In genomic region chr10:67048871-67049615, GRCm38 (mm10) we compare ENCODE assay signal across 18 mouse cellular contexts. TPM values are rescaled to one million over a fixed set of nuclear protein-coding genes. Genes with fewer than 3 reads are reported as not detected.
DNase-seq lines count a peak whose midpoint lies in the region; ATAC-seq and TF ChIP-seq lines count a peak whose summit lies in the region.
"Had no signal": no experiment of that assay in that cellular context is flagged by ENCODE, and none has a peak within 500 bp of the region (broad histone marks: within the 10 kb centered on the region; RNA-seq: fewer than 3 reads in every experiment).

No protein-coding gene starts in this region.

- H3K27ac ChIP-seq in bone marrow, adult 2 months (ENCODE audit: control insufficient read depth, insufficient read depth, low read depth, low read length, poor library complexity), result peak overlapping the region; percentile 36; the same call in 1 of the 2 replicates
- H3K27ac ChIP-seq in kidney, embryonic 15.5 days, result no peak overlapping the region
- no peak overlapping the region for H3K27ac ChIP-seq in hindbrain, embryonic 10.5 days
- H3K27ac ChIP-seq: forebrain, embryonic 10.5 days; intestine, embryonic 15.5 days had no signal

- H3K4me3 ChIP-seq in bone marrow, adult 2 months (replicated peaks; ENCODE audit: control insufficient read depth, low read depth, low read length), result no peak overlapping the region
- no peak overlapping the region for H3K4me3 ChIP-seq in kidney, embryonic 15.5 days (replicated peaks)
- H3K4me3 ChIP-seq in hindbrain, embryonic 10.5 days, result no peak overlapping the region
- H3K4me3 ChIP-seq: embryonic facial prominence, embryonic 13.5 days; forebrain, embryonic 10.5 days; intestine, embryonic 15.5 days; limb, embryonic 13.5 days; myocyte had no signal

- H3K9me3 ChIP-seq in kidney, embryonic 15.5 days (replicated peaks), result no peaks in the 10 kb centered on the region
- H3K9me3 ChIP-seq in hindbrain, embryonic 10.5 days, result no peaks in the 10 kb centered on the region
- H3K9me3 ChIP-seq: embryonic facial prominence, embryonic 13.5 days; forebrain, embryonic 10.5 days; intestine, embryonic 15.5 days had no signal

- DNase-seq in 416B (ENCODE audit: low read depth), result peak; percentile 83
- DNase-seq in CD4-positive, CD25-positive, alpha-beta regulatory T cell, adult 2 months (ENCODE audit: low read depth, low spot score), result peak; percentile 42
- DNase-seq in adrenal gland, postnatal 4 days (ENCODE audit: low spot score in 2 of 2), result no peak
- DNase-seq in hindbrain, embryonic 10.5 days (ENCODE audit: low spot score), result no peak
- DNase-seq: adrenal gland, adult 8-10 months; cerebellum, postnatal 14 days; kidney, postnatal 14 days; lung, embryonic 14.5 days; right cerebral cortex, postnatal 4 days had no signal

- no peaks in the 10 kb centered on the region for H3K27me3 ChIP-seq in kidney, embryonic 15.5 days
- no peaks in the 10 kb centered on the region for H3K27me3 ChIP-seq in hindbrain, embryonic 10.5 days (ENCODE audit: insufficient read depth, poor library complexity, severe bottlenecking)
- H3K27me3 ChIP-seq: embryonic facial prominence, embryonic 13.5 days; intestine, embryonic 15.5 days; limb, embryonic 13.5 days had no signal

- TF ChIP-seq CTCF in bone marrow, adult 2 months (IDR thresholded peaks at IDR 0.05; ENCODE audit: control insufficient read depth, insufficient read depth, low read length), result no peak

- ATAC-seq in megakaryocyte progenitor cell, adult 5-6 weeks (replicated peaks; ENCODE audit: poor library complexity), result peak; percentile 79
- no peak for ATAC-seq in kidney, embryonic 15.5 days (replicated peaks; ENCODE audit: low FRiP score)
- ATAC-seq: intestine, embryonic 15.5 days had no signal

- H3K9ac ChIP-seq in kidney, embryonic 15.5 days, result no peak overlapping the region
- H3K9ac ChIP-seq: embryonic facial prominence, embryonic 13.5 days; intestine, embryonic 15.5 days; limb, embryonic 13.5 days; lung, embryonic 14.5 days had no signal

- TF ChIP-seq POLR2A in bone marrow, adult 2 months (IDR thresholded peaks at IDR 0.05; ENCODE audit: borderline replicate concordance, control insufficient read depth, low read depth, low read length), result no peak

- no peak overlapping the region for H3K4me2 ChIP-seq in kidney, embryonic 15.5 days
- H3K4me2 ChIP-seq: embryonic facial prominence, embryonic 13.5 days; intestine, embryonic 15.5 days; limb, embryonic 13.5 days; lung, embryonic 14.5 days; midbrain, embryonic 11.5 days had no signal

- H3K36me3 ChIP-seq in kidney, embryonic 15.5 days, result no peaks in the 10 kb centered on the region
- 0 out of 2 replicates have a peak, but pooled peaks cover 6% of the 10 kb centered on the region for H3K36me3 ChIP-seq in hindbrain, embryonic 10.5 days
- H3K36me3 ChIP-seq: embryonic facial prominence, embryonic 13.5 days; intestine, embryonic 15.5 days; limb, embryonic 13.5 days had no signal

- WGBS in bone marrow, adult 2 months, result 26% methylated on average over 13 of the region's 13 CpGs
- WGBS in kidney, embryonic 15.5 days, result 83% methylated on average over 13 of the region's 13 CpGs
- WGBS in hindbrain, embryonic 10.5 days, result 95% methylated on average over 13 of the region's 13 CpGs

- peaks cover 13% of the 10 kb centered on the region for H3K4me1 ChIP-seq in bone marrow, adult 2 months (ENCODE audit: control insufficient read depth, insufficient read depth, low read length)
- H3K4me1 ChIP-seq in kidney, embryonic 15.5 days, result peaks cover 48% of the 10 kb centered on the region
- peaks cover 28% of the 10 kb centered on the region for H3K4me1 ChIP-seq in hindbrain, embryonic 10.5 days (replicated peaks)

RNA-seq across cellular contexts. Expression of gene Jmjd1c, which starts 46.9 kb away (rescaled TPM):
- polyA plus RNA-seq in bone marrow, adult 2 months (2011; ENCODE audit: insufficient read depth, insufficient read length, low replicate concordance, missing spikeins), result 8.1 and 18.0 TPM in 2 replicates
- 82.6 and 124 TPM in 2 replicates for total RNA-seq in megakaryocyte progenitor cell, adult 5-6 weeks (2015)
- 49.5 and 79.8 TPM in 2 replicates for total RNA-seq in megakaryocyte progenitor cell, adult 5-6 weeks (2017)
- polyA plus RNA-seq in kidney, embryonic 15.5 days (2015; fragmentation: Nextera tagmentation; extraction: Ambion mirVana), result 38.0 and 42.6 TPM in 2 replicates
- total RNA-seq in adrenal gland, postnatal 4 days (2021), result 10 to 100 TPM; 78.5 to 82.9 TPM
- 32.7 and 36.7 TPM in 2 replicates for polyA plus RNA-seq in hindbrain, embryonic 10.5 days (2016; fragmentation: Nextera tagmentation; extraction: Ambion mirVana)

RNA-seq across cellular contexts. Expression of gene Reep3, which starts 47.7 kb away (rescaled TPM):
- polyA plus RNA-seq in bone marrow, adult 2 months (2011; ENCODE audit: insufficient read depth, insufficient read length, low replicate concordance, missing spikeins), result 3.7 and 10.8 TPM in 2 replicates
- total RNA-seq in megakaryocyte progenitor cell, adult 5-6 weeks (2015), result 25.3 and 28.7 TPM in 2 replicates
- total RNA-seq in megakaryocyte progenitor cell, adult 5-6 weeks (2017), result 12.1 and 12.2 TPM in 2 replicates
- 47.0 and 49.1 TPM in 2 replicates for polyA plus RNA-seq in kidney, embryonic 15.5 days (2015; fragmentation: Nextera tagmentation; extraction: Ambion mirVana)
- total RNA-seq in adrenal gland, postnatal 4 days (2021), result 10 to 100 TPM; 46.2 to 47.0 TPM
- polyA plus RNA-seq in hindbrain, embryonic 10.5 days (2016; fragmentation: Nextera tagmentation; extraction: Ambion mirVana), result 34.7 and 35.1 TPM in 2 replicates

Comparison
In these comparisons a context has a peak if more than half of its experiments do, and no peak if none do; other contexts are left out.
1. DNase-seq: peak in 416B (single experiment) and CD4-positive, CD25-positive, alpha-beta regulatory T cell, adult 2 months (single experiment); none in adrenal gland, postnatal 4 days (0 of 2) and hindbrain, embryonic 10.5 days (single experiment).